Mouse (Mus musculus) midbrain, embryonic 13.5 days (tissue): ENCODE data around the gene Creb3l4. TPM values are rescaled to one million over a fixed set of nuclear protein-coding genes. Genes with fewer than 3 reads are reported as not detected.
"Not testable (repeated sequence)": the region's sequence is repeated elsewhere in the genome, so short reads cannot be mapped to it uniquely, and the experiment has no call there.

ENCODE experiments used
- ATAC-seq: fragments of 200-750 bp; cut with Nextera tagmentation; 2 replicates; pipeline ENCODE4 v1.8.0; 2017; ENCODE audit warnings: mild to moderate bottlenecking, moderate TSS enrichment, moderate library complexity
- H3K27ac ChIP-seq: fragments of 300-500 bp; sonication (generic); 2 replicates; pipeline ENCODE4 v1.5.1; 2015; ENCODE audit warnings: inconsistent platforms, mild to moderate bottlenecking, moderate library complexity
- H3K27me3 ChIP-seq: fragments of 300-500 bp; sonication (generic); 2 replicates; pipeline ENCODE4 v1.6.1; 2015; ENCODE audit warnings: mild to moderate bottlenecking, inconsistent platforms
- H3K36me3 ChIP-seq: fragments of 300-500 bp; sonication (generic); 2 replicates; pipeline ENCODE4 v1.6.1; 2015; ENCODE audit warnings: mild to moderate bottlenecking, inconsistent platforms
- H3K4me1 ChIP-seq: fragments of 300-500 bp; sonication (generic); replicated peaks from 2 replicates; pipeline ENCODE4 v1.6.1; 2015; ENCODE audit warnings: inconsistent platforms
- H3K4me2 ChIP-seq: fragments of 300-500 bp; sonication (generic); replicated peaks from 2 replicates; pipeline ENCODE4 v1.6.1; 2015; ENCODE audit warnings: moderate library complexity, mild to moderate bottlenecking, inconsistent platforms
- H3K4me3 ChIP-seq: fragments of 300-500 bp; sonication (generic); replicated peaks from 2 replicates; pipeline ENCODE4 v1.5.1; 2015; ENCODE audit warnings: mild to moderate bottlenecking, inconsistent platforms
- H3K9ac ChIP-seq: fragments of 300-500 bp; sonication (generic); replicated peaks from 2 replicates; pipeline ENCODE4 v1.6.1; 2015; ENCODE audit warnings: mild to moderate bottlenecking, inconsistent platforms
- H3K9me3 ChIP-seq: fragments of 300-500 bp; sonication (generic); 2 replicates; pipeline ENCODE4 v1.6.1; 2016; ENCODE audit warnings: mild to moderate bottlenecking, inconsistent platforms
- WGBS: fragments of 180-500 bp; shearing (Covaris S2); methylation state at CpG from one replicate; pipeline ENCODE4 v1.1.7; 2015; 5-methylcytosine and 5-hydroxymethylcytosine counted together
- polyA plus RNA-seq: library from polyadenylated mRNA; unstranded; fragments of >200 nt; fragmentation: Nextera tagmentation; extraction: Ambion mirVana; gene quantifications from 2 replicates; pipeline ENCODE4 v1.2.1, GENCODE M21; 2015

Gene Creb3l4
- polyA plus RNA-seq, 1 experiment from 2014 or later: 3.4 TPM

GRCm38 (mm10) chr3:90258521-90258920, 15.2 kb upstream of the Creb3l4 start:
- no peak for ATAC-seq
- Histone ChIP-seq H3K4me2 (no peak overlapping the region), H3K9ac (no peak overlapping the region), H3K4me1 (peaks cover 20% of the 10 kb centered on the region), H3K27me3 (no peaks in the 10 kb centered on the region), H3K4me3 (no peak overlapping the region), H3K9me3 (no peaks in the 10 kb centered on the region), H3K36me3 (peaks cover 66% of the 10 kb centered on the region), H3K27ac (no peak overlapping the region)
- WGBS: 96% methylated on average over 4 of the region's 4 CpGs

GRCm38 (mm10) chr3:90256731-90257530, 13.6 kb upstream of the Creb3l4 start:
- H3K36me3 ChIP-seq: peaks cover 50% of the 10 kb centered on the region
- no peak overlapping the region for H3K4me3 ChIP-seq
- H3K4me2 ChIP-seq: no peak overlapping the region
- no peak for ATAC-seq
- no peak overlapping the region for H3K27ac ChIP-seq
- H3K27me3 ChIP-seq: no peaks in the 10 kb centered on the region
- H3K4me1 ChIP-seq: peaks cover 20% of the 10 kb centered on the region
- 92% methylated on average over 19 of the region's 19 CpGs for WGBS
- H3K9me3 ChIP-seq: no peaks in the 10 kb centered on the region
- no peak overlapping the region for H3K9ac ChIP-seq

- Histone ChIP-seq H3K4me3 (peak overlapping the region; percentile 87; the same call in 1 of the 2 replicates), H3K27ac (no peak overlapping the region), H3K9me3 (no peaks in the 10 kb centered on the region), H3K27me3 (no peaks in the 10 kb centered on the region), H3K9ac (peak overlapping the region; percentile 81; the same call in 1 of the 2 replicates), H3K4me1 (peaks cover 20% of the 10 kb centered on the region), H3K36me3 (peaks cover 49% of the 10 kb centered on the region), H3K4me2 (0 out of 2 replicates have a peak overlapping the region, but pooled peaks have one; percentile 92)
- WGBS: 91% methylated on average over 14 of the region's 14 CpGs
- no peak for ATAC-seq
Observed at GRCm38 (mm10) chr3:90255784-90256353, 12.6 kb upstream of the Creb3l4 start.

GRCm38 (mm10) chr3:90255194-90255565, 11.9 kb upstream of the Creb3l4 start:
- peaks cover 47% of the 10 kb centered on the region for H3K36me3 ChIP-seq
- WGBS: 28% methylated on average over 2 of the region's 2 CpGs
- peak overlapping the region; percentile 87 for H3K4me3 ChIP-seq
- no peaks in the 10 kb centered on the region for H3K27me3 ChIP-seq
- H3K4me2 ChIP-seq: peak overlapping the region; percentile 92
- H3K4me1 ChIP-seq: peaks cover 20% of the 10 kb centered on the region
- peak overlapping the region; percentile 81 for H3K9ac ChIP-seq
- H3K27ac ChIP-seq: no peak overlapping the region
- no peak for ATAC-seq
- H3K9me3 ChIP-seq: no peaks in the 10 kb centered on the region

GRCm38 (mm10) chr3:90254419-90255193, 11.3 kb upstream of the Creb3l4 start:
- Histone ChIP-seq H3K27ac (peak overlapping the region; percentile 83), H3K9me3 (no peaks in the 10 kb centered on the region), H3K4me1 (peaks cover 21% of the 10 kb centered on the region), H3K9ac (peak overlapping the region; percentile 81), H3K36me3 (peaks cover 41% of the 10 kb centered on the region), H3K27me3 (no peaks in the 10 kb centered on the region), H3K4me2 (peak overlapping the region; percentile 92), H3K4me3 (peak overlapping the region; percentile 87)
- ATAC-seq: peak; percentile 80
- WGBS: 2% methylated on average over 41 of the region's 41 CpGs

GRCm38 (mm10) chr3:90253653-90254418, 10.5 kb upstream of the Creb3l4 start, which contains the start of gene Crtc2:
Gene Crtc2 (plus strand): TSS chr3:90254163.
- peak; percentile 99 for ATAC-seq
- Histone ChIP-seq H3K9me3 (no peaks in the 10 kb centered on the region), H3K4me1 (peaks cover 28% of the 10 kb centered on the region), H3K27me3 (no peaks in the 10 kb centered on the region), H3K4me2 (peak within 1 kb of the TSS; percentile 92), H3K27ac (peak within 1 kb of the TSS; percentile 83), H3K9ac (peak within 1 kb of the TSS; percentile 81), H3K36me3 (peaks cover 33% of the 10 kb centered on the region), H3K4me3 (peak within 1 kb of the TSS; percentile 87)
- WGBS: 1% methylated on average over 40 of the region's 40 CpGs

- not testable (repeated sequence) for H3K27me3 ChIP-seq, H3K9me3 ChIP-seq, ATAC-seq, H3K9ac ChIP-seq, H3K27ac ChIP-seq
- peaks cover 27% of the 10 kb centered on the region for H3K36me3 ChIP-seq
- H3K4me2 ChIP-seq: peak overlapping the region; percentile 92
- H3K4me1 ChIP-seq: peaks cover 33% of the 10 kb centered on the region
- WGBS: 81% methylated on average over 1 of the region's 1 CpGs
- H3K4me3 ChIP-seq: peak overlapping the region; percentile 87; the same call in 1 of the 2 replicates
Observed at GRCm38 (mm10) chr3:90253174-90253573, 9.9 kb upstream of the Creb3l4 start.

GRCm38 (mm10) chr3:90252659-90253058, 9.3 kb upstream of the Creb3l4 start:
- H3K9me3 ChIP-seq, H3K4me3 ChIP-seq, H3K9ac ChIP-seq, ATAC-seq, H3K27ac ChIP-seq, H3K4me2 ChIP-seq, H3K27me3 ChIP-seq: not testable (repeated sequence)
- Histone ChIP-seq H3K36me3 (peaks cover 22% of the 10 kb centered on the region), H3K4me1 (peaks cover 34% of the 10 kb centered on the region)
- WGBS: 97% methylated on average over 2 of the region's 2 CpGs

GRCm38 (mm10) chr3:90251731-90252226, 8.5 kb upstream of the Creb3l4 start:
- H3K4me1 ChIP-seq: peaks cover 37% of the 10 kb centered on the region
- not testable (repeated sequence) for ATAC-seq, H3K9me3 ChIP-seq, H3K4me3 ChIP-seq, H3K4me2 ChIP-seq, H3K27ac ChIP-seq, H3K27me3 ChIP-seq, H3K9ac ChIP-seq
- whole genome bisulfite sequencing: 92% methylated on average over 8 of the region's 12 CpGs
- peaks cover 14% of the 10 kb centered on the region for H3K36me3 ChIP-seq

- H3K27me3 ChIP-seq: no peaks in the 10 kb centered on the region
- H3K4me2 ChIP-seq: no peak overlapping the region
- ATAC-seq: no peak
- WGBS: 86% methylated on average over 6 of the region's 6 CpGs
- peaks cover 14% of the 10 kb centered on the region for H3K36me3 ChIP-seq
- no peak overlapping the region for H3K27ac ChIP-seq
- H3K9ac ChIP-seq: no peak overlapping the region
- H3K4me1 ChIP-seq: peaks cover 28% of the 10 kb centered on the region
- no peaks in the 10 kb centered on the region for H3K9me3 ChIP-seq
- H3K4me3 ChIP-seq: no peak overlapping the region
Observed at GRCm38 (mm10) chr3:90250791-90251190, 7.5 kb upstream of the Creb3l4 start.

GRCm38 (mm10) chr3:90248746-90249100, 5.4 kb upstream of the Creb3l4 start:
- peak overlapping the region; percentile 86 for H3K4me2 ChIP-seq
- H3K4me1 ChIP-seq: peaks cover 20% of the 10 kb centered on the region
- H3K36me3 ChIP-seq: peaks cover 14% of the 10 kb centered on the region
- H3K9ac ChIP-seq: peak overlapping the region; percentile 84
- 12% methylated on average over 10 of the region's 10 CpGs for WGBS
- H3K9me3 ChIP-seq: no peaks in the 10 kb centered on the region
- H3K27me3 ChIP-seq: no peaks in the 10 kb centered on the region
- no peak for ATAC-seq
- peak overlapping the region; percentile 70 for H3K4me3 ChIP-seq
- H3K27ac ChIP-seq: peak overlapping the region; percentile 89
